Mouse (Mus musculus) A20 (cell line): ENCODE data around the gene Peli1.
"Not testable (repeated sequence)": the region's sequence is repeated elsewhere in the genome, so short reads cannot be mapped to it uniquely, and the experiment has no call there.

Experiments used
- DNase-seq: peaks from one replicate; pipeline ENCODE4 v3.0.0-alpha.2; 2011; ENCODE audit warnings: low read depth, low spot score

Gene Peli1

GRCm38 (mm10) chr11:21151672-21152071, 60.6 kb downstream of the Peli1 start:
- DNase-seq = no peak

DNA sequence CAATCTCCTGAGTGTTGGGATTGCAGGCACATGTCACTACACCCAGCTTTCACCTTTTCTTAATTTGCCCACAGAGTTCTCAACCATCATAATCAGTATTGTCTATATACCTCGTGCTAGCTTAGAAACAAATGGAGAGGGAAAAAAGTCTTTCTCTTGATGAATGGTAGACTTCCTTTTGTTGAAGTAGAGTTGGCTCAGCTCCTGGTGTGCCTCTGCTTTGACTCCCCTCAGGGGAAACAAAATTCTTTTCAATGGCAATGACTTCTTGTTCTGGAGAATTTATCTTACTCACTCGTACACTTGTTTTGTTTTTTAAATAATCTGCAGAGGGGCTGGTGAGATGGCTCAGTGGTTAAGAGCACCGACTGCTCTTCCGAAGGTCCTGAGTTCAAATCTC, 62.0 kb downstream of the Peli1 start:
- no peak for DNase-seq

- DNase-seq = no peak
Measured at GRCm38 (mm10) chr11:21157595-21157994, 66.5 kb downstream of the Peli1 start.

DNA sequence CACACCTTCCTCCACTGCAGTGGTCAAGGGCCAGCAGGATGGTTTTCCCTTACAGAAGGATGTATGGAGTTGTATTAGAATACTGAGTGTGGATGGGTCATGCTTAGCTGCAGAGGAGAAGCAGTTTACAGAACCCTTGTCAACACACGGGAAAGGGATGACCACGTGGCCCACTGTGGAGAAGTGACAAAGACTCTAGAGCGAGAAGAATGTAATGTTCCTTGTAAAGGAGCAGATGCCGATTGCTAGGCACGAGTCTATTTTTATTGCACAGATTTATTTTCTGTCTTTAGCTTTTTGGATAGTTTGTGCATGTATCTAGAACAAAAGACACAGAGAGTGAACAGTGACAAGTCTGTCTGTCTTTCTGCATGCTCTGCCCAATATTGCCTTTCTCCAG, 71.0 kb downstream of the Peli1 start:
- DNase-seq = no peak

- no peak for DNase-seq
Measured at GRCm38 (mm10) chr11:21163143-21163542, 72.1 kb downstream of the Peli1 start.

DNA sequence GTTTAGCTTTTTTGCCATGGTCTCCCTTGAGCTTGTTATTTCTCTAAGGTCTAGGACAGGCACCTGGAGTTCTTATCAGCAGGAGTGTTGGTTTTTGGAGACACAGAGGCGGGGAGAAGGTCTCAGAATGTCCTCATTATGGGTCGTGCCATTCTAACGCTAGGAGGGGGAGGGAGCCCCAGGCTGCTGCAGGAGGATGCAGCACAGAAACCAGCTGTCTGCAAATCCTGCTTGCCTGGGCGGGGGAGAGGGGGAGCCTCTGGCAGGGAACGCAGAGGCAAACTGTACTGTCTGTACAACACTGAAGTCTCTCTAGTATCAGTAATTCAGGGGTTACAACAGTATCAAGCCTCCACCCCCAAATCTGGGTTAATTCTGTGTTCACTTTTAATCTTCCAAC, 72.6 kb downstream of the Peli1 start:
- no peak for DNase-seq

DNA sequence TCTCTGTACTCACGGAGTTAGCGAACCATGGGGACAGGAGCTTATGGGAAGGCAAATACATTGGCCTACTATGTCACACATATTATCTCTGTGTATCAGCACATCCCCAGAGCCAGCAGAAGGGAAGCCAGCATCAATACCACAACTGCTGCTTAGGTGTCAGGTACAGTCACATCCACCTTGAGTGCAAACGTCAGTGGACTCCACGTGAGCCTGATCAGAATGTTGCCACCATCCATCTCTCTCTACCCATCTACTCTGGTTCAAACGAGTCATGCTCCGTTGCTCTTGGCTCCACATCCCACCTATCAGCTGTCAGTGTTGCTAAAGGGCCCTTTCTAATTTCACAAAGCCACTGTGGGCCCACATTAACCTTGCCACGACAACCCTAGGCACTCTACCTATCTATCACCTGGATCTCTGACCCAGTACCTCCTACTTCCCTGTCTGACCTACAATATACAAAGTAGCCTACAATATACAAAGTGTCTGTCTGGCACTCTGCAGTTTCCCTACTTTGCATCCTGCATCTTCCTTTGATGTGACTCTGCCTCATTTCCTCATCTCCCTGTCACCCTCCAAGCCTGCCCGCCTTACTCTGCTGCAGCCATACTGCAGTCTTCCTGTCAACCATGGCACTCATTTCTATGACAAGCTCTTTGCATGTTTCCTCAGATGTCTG, 73.4 kb downstream of the Peli1 start:
- no peak for DNase-seq

- DNase-seq = no peak
Measured at GRCm38 (mm10) chr11:21164994-21165560, 74.0 kb downstream of the Peli1 start.

DNA sequence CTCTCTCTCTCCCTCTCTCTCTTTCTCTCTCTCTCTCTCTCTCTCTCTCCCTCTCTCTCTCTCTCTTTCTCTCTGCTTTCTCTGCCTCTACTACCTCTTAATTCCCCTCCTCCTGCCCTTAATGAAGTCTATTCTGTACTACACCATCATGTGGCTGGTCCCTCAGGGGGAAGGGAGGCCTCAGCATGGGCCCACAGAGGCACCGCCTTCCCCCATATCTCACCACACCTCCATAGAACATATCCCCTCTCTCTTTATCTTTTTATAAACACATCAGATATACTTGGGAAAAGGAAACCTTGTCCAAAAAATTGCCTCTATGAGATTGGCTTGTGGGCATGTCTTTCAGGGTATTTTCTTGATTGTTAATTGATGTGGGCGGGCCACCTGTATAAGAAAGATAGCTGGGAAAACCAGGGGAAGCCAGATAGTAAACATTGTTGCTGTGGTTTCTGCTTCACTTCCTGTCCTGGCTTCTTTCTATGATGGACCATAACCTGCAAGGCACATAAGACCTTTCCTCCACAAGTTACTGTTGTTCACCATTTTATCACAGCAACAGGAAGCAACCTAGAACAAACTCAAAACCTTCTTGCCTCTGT, 75.5 kb downstream of the Peli1 start:
- DNase-seq = no peak

DNA sequence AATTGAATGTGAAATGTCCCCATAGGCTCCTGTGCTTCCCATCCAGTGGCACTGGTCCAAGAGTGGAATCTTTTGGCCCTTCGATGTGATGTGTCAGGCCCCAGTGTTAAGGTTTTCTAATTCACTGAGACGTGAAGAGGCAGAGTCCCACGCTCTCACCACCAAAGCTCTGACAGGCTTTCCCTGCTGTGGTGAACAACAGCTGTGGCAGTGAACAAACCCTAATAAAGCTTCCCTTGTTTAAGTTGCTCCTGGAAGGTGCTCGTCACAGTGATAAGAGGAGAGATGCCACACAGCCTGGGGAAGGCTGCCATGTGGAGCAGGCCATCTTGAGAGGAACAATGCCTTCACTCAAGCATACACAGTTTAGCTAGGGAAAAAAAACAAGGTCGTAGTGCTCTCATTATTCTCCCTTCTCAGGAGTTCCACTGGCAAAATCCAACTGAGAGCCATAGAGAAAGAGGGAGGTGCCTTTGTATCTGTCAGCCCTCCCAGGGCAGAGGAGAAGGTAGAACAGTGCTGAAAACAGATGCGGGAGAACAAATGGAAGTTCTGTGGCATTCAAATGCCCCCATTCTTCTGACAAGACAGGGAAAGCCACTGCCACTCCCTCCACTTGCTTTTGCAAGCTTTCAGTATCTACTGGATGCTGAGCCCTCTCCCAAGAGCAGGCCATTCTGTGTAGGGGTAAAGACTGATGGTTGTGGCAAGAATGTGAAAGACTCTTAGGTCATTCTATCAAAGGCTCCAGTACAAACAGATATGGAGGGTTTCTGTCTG, 77.9 kb downstream of the Peli1 start:
- DNase-seq = no peak

DNA sequence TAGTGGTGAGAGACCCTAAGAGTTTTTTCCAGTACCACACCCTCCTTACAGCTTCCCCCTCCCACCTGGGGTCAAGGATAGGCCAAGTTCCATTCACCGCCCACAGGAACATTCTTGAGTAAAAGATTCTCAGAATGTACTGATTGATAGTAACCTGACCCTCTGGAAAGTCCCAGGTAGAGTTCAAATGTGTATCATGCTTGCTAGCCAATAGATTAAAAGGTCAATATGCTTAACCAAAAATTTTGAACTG, 78.4 kb downstream of the Peli1 start:
- DNase-seq = not testable (repeated sequence)

GRCm38 (mm10) chr11:21172281-21172680, 81.2 kb downstream of the Peli1 start:
- no peak for DNase-seq

- no peak for DNase-seq
Measured at GRCm38 (mm10) chr11:21173926-21174325, 82.8 kb downstream of the Peli1 start.

DNA sequence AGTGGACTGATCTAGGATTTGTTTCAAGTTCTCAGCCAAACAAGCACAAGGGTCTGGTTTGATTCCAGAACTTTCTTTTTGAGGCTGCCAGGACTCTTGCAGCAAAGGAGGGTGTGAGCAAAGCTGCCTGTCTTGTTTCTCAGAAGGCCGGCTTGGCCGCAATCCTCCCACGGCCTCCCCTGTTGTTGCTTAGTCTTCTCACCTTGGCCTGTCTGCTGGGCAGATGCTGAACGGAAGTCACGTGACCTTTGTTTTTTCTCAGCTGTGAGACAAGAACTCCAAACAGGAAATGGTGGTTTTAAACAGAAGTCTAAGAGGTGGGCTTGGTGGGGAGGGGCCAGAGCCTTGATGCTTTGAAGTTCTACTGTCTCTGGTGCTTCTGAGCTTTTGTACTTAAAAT, 83.3 kb downstream of the Peli1 start:
- DNase-seq = peak; percentile 79

DNA sequence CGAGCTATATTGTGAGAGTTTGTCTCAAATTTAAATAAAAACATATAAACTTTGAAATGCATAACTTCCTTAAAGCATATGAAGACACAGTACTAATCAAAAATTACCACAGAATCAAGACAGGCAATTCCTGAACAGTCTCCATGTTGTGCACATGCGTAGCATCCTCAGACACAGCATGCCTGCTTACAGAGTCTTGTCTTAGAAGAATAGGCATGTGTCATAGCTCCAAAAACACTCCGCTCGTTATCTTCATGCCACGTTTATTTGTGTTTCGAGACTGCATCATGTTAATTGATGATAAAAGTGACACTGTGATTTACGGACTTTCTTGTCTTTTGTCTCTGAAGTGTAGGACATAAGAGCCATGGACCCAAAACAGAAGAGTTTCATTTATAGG, 84.0 kb downstream of the Peli1 start:
- DNase-seq = no peak

DNA sequence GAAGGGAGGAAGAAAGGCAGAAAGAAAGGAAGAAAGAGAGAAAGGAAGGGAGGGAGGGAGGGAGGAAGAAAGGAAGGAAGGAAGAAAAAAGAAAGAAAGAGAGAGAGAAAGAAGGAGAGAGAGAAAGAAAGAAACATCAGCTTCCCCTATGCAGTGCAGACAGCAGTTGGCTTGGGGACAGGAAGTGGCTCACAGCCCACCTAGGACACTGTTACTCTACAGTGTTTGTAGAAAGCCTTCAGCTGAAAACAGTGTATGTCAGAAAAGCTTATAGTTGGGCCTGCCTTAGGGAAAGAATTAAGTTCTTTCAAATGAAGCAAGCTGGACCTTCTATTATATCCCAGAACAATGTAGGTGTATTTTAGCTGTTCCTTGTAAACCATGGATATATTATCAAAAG, 85.4 kb downstream of the Peli1 start:
- DNase-seq = no peak

- DNase-seq = peak; percentile 76
Measured at GRCm38 (mm10) chr11:21178343-21178742, 87.3 kb downstream of the Peli1 start.

DNA sequence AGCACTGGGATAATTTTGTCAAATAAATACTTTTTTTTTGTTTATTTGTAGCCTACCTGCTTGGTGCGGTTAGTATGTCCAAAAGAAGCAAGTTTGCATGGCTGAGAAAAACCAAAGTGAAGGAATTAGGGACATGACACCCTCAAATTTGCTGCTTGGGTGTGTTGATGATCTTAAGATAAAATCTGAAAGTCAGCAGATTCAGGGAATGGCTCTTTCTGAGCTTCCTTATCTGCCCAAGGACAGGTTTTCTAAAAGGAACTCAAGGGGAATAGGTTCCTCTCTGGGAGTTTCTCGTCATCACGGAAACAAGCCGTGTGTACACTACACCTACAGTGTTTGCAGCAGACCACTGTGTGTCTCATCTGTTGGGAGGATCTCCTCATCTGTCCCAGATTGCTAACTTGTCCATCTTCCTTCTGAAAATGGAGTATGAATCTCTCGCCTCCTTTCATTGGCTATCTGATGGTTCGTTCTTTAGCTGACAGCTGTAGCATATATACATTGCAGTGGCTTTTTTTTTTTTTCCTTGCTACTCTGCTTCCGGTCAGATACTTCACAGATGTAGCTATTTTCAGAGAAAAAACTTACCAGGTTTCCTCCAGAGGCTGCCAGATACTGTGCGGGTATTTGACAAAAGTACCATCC, 88.0 kb downstream of the Peli1 start:
- no peak for DNase-seq

DNA sequence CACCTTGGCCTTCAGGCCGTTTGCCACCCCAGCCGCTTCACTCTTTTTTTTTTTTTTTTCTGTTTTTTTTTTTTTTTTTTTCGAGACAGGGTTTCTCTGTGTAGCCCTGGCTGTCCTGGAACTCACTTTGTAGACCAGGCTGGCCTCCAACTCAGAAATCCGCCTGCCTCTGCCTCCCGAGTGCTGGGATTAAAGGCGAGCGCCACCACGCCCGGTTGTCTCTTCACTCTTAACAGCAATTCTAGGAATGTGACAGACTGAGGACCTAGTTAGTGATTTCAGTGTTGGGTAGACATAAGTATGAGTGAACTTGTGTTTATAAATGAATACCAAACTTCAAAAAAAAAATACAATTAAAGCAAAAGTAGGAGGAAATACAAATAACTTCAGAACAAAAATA, 88.8 kb downstream of the Peli1 start:
- DNase-seq = not testable (repeated sequence)

GRCm38 (mm10) chr11:21180650-21181049, 89.6 kb downstream of the Peli1 start:
- DNase-seq = peak; percentile 86

GRCm38 (mm10) chr11:21181616-21182015, 90.5 kb downstream of the Peli1 start:
- DNase-seq = no peak

GRCm38 (mm10) chr11:21182709-21183108, 91.6 kb downstream of the Peli1 start:
- no peak for DNase-seq
